Mouse (Mus musculus): Measurements from ENCODE around the gene Olfr457.

GRCm38 (mm10) chr6:42433554-42433953 is 42.6 kb downstream of the Olfr457 start:
- TF ChIP-seq CTCF (conservative IDR thresholded peaks at IDR 0.05; ENCODE audit: low read length), result no peak
- TF ChIP-seq NANOG (IDR thresholded peaks at IDR 0.05; ENCODE audit: borderline replicate concordance, low read length), result no peak
- no peak for TF ChIP-seq POU5F1 (IDR thresholded peaks at IDR 0.05; ENCODE audit: borderline replicate concordance, low read length)
